Mouse (Mus musculus) embryo, embryonic 11.5 days (tissue): ENCODE measurements at regions not wholly inside any gene's neighbourhood (a gene's known extent, or its start where the extent isn't known, plus 50 kb on each side); places are given as distances from the start of the nearest gene placed in this dataset.

Experiments used
- DNase-seq: peaks from one replicate; pipeline ENCODE4 v3.0.0-alpha.2; 2012; ENCODE audit warnings: low read depth, low spot score

DNA sequence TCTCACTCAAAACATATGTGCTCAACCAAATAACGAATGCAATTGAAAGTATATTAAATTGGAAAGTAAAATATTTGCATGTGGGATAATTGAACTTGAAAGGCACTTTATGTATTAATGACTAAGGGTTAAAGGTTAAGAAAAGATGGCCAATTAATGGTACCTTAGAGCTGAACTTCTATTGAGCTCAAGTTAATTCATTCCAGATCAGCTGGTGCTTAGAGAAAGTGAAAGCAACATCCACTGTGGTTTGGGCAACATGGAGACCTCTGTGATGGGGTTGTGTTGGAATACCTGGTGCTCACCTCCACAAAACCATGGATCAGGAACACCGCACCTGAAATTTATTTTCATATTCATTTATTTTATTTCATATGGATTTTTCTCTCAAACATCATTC is 612.5 kb upstream of the Intu start:
- no peak for DNase-seq

DNA sequence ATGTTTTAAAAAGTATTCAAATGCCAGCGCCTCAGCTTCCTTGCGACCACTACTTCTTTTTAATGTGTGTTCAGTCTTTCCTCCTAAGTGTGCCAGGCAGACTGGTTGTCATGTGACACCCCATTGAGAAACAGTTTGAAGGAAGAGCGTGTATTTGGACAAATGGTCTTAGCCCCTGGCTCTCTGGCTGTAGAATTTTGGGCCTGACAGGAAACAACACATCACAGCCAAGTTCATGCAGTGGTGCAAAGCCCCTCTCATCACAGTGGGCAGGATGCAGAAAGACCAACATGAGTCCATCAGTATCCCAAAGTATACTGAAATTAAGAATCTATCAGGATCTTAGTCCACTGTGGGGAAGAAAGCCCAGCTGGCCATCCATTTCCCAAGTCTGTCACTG is 605.6 kb upstream of the Intu start:
- no peak for DNase-seq

DNA sequence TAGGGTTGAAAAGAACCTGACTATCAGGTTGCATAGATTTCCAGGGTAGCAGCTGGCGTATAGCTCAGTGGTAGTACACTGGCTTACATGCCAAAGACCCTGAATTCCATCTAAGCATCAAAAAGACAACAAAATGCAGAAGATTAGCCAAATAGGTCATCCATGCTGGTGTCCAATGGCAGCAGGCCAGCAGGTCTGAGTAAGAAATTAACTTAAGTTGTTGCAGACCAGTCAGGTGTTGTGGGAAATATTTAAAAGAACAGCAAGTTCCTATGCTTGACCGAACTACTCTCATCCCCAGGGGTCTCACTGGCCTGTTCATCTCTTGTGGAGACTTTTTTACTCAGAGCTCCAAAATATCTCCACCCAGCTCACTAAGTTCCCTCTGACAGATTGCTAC is 602.7 kb upstream of the Intu start:
- DNase-seq: no peak

DNA sequence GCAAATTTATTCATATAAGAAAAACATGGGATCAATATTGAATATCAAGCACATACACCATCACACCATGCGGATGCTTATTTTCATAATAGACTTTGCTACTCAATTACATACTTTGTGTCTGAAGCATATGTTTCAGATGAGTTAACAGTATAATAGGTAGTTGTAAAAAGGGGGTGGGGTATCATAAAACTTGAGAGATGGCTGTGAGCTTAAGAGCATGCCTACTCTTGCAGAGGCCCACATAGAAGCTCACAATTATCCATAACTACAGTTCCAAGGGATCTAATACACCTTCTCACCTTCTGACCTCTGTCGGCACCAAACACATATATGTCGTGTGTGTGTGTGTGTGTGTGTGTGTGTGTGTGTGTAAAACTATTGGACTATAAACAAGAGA is 597.7 kb upstream of the Intu start:
- DNase-seq: no peak

DNA sequence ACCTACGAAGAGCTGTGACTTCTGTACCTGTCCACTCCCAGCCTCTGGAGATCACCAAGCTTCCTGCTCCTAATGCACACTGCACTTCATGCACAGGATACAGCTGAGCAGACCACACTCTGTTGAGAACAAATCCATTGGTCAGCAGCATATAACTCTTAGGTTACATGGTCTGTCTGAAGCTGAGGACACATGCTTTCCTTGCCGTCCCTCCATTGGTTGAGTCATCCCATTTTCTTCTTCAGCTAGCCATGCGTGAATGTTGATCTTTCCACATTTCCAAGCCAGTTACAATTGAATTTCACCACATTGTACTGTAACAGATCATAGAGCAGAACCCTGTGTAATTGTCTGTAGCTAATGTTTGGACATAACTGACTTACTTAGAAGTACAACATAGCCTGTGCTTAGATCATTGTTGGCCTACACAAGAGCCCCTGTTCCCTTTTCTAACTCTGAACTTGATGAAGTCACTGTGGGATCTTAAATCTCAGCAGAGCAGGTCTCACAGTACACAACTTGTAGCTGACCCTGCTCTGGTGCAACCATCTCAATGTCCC is 593.3 kb upstream of the Intu start:
- DNase-seq: no peak

DNA sequence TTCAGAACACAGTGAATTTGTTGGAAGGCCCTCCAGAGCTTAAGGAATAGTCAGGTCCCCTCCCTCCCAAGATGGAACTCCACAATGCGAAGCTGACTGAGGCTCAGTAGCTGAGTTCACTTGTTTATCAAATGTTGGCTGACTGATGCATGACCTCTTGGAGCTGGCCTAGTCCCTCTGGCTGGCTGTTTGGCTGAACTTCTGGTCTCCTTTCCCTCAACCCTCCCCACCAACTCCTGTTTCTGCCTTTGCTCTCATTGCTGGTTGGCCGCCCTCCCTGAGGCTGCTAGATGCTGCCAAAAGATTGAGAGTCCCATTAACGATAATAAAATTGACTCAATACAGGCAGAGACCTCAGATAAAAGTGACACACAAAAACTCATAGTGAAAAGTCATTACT is 586.5 kb upstream of the Intu start:
- no peak for DNase-seq

DNA sequence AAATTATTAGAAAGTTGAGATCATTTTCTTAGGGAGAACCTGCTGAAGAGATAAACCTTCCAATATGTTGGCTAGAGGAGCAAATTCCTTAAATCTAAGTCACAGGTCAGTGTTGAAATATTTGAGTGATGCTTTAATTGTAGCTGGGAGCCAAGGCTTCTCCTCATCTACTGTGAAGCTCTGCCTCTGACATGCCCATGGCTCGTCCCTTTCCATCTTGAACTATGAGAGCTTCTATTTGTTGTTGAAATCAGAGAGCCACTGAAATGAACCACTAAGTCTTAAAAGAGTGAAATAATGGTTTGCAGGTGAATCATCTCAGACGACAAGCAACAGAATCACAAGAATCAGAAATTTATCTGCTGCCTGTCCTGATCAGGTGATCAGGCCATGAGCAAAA is 579.0 kb upstream of the Intu start:
- no peak for DNase-seq

DNA sequence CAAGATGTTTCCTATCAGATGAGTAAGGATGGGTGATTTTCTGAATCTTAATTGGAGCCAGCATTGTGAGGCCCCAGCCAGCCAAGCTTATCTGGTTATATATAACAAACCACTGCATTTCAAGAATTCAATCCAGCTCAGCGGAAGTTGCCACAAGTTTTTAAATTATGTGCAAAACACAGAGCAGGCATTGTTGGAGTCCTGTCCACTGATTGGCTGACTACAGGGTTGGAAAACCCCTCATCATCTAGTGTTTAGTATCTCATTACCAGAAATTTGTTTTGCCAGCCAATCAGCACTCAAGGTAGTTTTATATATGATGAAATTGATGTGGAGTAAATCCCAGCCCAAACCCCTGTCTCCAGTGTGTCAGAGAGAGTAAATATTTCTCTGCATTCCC is 578.5 kb upstream of the Intu start:
- no peak for DNase-seq

DNA sequence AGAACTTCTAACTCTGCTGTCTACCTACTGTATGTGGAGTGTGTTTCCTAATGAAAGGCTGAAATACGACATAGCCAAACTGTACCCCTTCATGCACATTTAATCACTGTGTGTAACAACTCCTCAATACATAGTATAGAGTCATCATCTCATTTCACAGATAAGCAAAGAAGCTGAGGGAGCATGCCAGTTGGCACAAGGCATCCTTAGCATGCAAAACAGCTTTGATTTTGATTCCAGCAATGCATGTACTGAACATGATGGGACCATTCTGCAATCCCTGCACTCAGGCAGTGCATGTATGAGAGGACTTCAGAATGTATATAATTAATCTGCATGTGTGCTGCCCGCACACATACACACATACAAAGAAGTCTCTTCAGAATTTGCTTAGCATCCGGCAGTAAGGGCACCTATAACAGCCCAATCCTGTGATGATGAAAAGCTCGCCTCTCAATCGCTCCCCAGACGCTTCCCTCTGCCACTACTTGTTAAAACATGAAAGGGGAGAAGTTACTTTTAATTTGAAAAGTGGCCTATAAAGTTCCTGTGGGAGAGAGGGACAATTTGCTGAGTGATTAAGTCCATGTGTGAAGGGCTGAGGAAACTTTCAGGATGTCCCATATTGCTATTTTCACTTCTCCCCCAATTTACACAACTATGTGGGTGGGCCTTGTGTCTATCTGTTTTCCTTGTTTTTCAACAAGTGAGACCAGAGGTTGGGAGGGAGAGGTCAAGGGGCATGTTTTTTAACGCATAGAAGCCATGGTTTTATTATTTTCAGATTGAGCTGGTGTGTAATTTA is 569.0 kb upstream of the Intu start:
- DNase-seq: peak; percentile 34

DNA sequence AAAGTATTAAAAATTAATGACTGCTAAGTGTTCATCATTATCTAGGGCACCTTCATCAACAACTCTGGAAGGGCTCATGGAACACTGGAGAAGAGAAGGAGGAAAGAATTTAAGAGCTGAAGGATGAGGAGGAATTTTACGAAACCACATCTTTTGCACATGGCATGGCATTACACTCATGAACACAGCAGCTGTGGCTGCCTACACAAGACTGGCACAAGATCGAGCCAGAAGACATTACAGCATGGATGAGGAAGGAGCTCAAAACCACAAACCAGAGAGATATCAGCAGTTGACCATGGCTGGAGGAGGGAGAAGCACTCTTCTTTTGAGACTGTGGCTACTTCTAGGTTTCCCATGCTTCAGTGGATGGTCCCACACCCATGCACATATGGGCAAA is 565.7 kb upstream of the Intu start:
- no peak for DNase-seq

DNA sequence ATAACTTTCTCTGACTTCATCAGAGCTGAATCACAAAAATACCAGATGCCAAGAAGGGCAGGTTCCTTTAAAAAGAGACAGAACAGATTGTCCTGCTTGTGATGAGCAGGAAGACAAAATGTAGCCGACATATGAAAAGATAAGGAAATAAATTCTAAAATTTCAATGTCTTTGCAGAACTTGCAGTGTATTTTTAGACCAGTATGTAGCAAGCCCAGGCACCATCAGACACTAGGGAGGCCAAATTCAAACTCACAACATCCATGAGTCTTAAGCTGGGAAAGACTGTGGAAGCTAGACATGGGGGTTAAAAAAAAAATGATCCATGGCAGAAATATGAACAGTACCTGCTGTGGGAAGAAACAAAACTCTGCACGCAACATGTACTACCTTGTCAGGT is 564.7 kb upstream of the Intu start:
- no peak for DNase-seq

DNA sequence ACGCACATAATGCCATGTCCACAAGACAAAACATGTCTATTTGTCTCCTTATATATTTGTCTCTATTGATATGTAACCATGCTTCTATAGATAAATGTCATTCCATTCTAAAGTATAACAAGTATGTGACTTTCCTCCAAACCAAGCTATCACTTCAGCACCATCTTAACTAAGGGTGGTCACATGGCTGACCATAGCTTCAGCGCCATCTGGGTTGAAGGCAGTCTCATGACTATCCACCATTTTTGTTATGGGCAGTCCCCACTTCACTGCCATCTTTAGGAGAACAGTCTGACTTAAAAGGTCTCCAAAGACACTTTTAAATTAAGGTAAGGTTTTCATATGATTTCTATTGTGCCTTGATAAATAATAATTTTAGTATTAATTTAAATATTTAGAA is 554.1 kb upstream of the Intu start:
- no peak for DNase-seq

DNA sequence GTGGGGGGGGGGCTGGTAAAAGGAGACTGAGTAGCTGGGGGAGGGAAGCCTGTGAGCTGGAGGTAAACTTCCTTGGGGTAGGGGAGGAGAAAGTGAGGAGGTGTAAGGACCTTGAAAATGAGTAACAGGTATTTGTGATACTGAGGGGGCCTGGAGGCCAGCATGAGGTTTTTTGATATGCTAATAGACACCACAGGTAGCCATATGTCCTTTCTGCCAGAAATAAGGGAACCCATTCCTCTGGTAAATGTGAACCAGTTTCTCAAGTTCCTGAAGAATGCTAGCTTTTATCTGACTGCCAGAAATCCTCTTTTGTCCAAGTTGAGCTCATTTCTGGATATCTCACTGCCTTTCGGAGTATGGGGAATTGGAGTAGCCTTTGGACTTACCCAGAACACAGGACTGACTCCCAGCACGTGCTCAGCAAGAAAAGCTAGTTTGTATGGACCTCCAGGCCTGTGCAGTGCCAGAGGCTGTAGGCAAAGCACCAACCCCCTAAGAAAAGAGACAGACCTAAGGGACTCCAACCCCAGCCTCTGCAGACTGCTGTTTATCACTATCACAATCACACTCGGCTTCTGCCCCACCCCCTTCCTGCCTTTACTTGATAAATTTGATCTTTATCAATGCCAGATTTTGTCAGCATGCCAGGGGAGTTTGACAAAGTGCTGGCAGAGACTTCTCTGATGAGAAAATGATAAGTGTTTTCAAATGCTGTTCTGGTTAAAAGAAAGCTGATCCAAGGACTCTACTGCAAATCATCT is 552.0 kb upstream of the Intu start:
- DNase-seq: no peak

DNA sequence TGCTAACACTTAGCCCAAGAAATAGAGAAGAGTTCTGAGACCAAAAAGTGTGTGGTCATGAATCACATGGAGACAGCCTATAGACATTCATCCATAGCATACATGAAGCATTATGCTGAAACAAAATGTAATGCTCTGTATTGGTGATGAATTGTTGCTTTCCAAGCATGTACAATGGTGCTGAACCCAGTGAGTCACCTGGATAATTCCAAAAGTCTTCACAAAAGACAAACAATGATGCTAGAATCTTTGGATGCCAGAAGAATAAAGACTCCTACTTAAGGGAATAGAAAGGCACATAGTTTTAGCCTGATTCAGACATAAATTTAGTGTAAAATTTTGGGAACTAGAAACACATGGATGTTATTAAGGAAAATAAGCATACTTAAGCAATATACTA is 548.4 kb upstream of the Intu start:
- no peak for DNase-seq

DNA sequence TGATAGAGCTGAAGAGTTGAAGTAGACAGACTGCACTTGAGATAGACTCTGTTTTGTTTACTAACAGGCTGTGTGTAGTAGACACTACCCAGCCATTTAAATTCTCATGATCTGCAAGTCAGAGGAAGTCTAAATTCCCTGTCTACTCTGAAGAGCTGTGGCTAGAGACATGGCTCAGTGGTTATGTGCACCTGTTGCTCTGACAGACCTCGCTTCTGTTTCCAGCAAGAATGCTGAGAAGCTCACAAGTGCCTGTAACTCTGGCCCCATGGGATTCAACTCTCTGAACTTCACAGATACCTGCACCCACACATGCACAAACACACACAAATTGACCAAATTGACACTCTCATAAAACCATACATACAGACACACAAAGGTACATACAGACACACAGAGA is 543.4 kb upstream of the Intu start:
- DNase-seq: no peak

DNA sequence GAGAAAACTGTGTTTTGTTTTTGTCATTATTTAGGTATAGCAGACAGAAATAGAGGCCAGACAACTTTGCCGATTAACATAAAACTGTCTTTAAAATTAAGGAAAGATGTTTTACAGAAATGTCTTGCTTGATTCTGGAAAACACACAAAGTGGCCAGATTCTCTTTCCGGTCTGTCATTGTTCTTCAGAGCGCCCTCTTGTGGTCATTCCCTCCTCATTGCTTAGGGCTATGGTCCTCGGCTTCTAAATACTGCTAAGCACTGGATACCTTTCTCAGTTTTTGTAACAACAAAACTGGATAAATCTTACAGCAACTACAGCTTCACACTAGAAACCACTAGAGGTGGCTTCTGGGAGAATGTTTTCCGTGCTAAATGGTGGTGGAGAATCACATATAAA is 532.5 kb upstream of the Intu start:
- DNase-seq: peak; percentile 32

DNA sequence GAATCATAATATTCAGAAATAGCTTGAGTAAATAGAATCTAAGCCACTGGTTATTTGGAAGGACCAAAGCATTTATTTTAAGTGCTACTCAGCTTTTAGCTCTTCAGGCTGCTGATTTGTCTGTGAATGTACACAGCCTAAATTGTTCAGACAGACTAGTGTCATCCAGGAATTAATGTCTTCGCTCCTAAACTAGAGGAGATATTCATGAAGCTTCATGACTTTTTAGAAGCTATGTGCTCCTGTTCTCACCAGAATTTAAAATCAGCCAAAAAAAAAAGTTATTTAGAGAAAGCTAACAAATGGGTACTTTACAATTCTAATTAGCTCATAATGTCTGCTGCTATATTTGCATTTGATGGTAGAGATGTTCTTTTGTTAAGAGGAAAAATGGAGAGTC is 531.2 kb upstream of the Intu start:
- DNase-seq: no peak

DNA sequence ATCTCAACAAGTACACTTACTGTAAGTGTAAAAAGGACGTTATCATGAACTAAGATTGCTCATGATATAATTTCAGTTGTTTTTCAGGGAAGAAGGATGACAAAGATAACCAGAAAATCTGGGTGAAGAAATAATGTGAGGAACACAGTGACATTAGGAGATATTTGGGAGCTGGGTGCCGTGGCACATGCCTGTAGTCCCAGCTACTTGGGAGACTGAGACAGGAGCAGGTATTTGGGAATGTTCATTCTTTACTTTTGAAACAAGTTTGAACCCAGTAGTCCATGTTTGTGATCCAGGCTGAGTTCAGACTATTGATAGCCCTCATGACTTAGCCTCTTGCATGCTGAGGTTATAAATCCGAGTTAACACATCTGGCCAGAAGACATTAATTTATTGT is 528.2 kb upstream of the Intu start:
- DNase-seq: no peak

DNA sequence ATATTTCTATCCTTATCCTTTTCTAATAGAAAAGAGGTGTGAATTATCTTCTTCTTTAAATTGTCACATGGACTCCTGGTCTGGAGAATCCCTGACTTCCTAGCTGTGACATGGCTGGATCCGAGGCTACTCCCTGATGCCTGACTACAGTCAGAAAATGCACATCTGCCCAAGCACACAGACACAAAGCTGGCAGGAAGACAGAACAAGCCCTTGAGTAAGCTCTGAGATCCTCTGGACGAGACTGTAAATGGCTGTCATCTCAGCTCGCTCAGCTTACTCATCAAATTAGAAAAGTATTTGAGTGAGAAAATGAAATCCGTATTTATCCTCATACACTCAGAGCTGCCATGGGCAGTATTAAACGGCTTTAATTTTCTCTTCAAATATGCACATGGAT is 521.0 kb upstream of the Intu start:
- no peak for DNase-seq

DNA sequence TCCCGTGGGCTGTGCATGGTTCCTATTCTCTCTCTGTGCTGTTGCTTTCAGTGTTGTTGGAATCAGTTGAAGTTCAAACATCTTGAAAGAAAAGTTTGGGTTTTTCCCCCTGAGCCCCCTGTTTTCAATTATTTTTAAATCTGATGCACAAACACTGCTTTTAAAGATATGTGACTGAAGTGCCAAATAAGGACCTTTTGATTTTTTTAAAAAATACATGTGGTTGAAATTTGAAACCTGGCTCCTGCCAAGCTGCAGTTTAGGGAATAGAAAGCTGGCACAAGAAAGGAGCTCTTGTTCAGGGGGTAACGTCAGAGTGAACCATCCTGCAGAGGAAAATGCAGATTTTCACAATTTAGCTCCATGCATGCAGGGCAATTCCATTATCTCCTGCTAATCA is 509.4 kb upstream of the Intu start:
- DNase-seq: peak; percentile 2

DNA sequence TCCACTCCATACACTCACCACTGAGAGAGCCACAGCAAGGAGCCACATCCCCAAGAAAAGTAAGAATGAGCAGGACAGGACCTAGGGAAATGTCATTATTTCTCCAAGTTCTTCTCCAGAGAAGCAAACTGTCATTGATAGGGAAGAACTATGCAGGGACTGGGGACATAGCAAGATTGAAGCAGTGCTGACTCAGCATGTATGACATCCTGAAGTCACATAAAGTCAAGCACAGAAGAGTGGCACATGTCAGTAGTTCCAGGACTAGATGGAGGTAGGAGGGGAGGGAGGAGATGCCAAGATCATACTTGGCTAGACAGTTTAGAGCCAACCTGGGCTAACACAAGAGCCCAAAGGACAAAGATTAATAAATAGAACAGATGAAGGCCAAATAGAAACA is 503.4 kb upstream of the Intu start:
- DNase-seq: no peak

DNA sequence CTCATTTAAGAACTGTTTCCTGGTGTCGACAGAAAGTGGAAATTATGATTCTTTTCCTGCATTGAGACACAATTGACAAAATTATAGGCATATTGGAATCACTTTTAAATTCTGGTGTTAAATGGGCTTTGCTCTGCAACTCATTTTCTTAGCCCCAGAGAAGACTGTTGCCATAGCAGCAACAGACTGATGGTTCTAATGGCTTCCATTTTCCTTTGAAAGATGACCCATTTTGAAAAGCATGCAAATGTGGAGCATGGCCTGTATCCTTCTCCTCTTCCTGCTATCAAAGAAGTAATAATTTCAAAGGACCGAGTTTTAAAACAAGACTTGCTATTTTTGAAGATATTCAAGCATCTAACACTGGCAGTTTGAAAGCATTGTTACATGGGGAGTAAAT is 494.9 kb upstream of the Intu start:
- DNase-seq: no peak

DNA sequence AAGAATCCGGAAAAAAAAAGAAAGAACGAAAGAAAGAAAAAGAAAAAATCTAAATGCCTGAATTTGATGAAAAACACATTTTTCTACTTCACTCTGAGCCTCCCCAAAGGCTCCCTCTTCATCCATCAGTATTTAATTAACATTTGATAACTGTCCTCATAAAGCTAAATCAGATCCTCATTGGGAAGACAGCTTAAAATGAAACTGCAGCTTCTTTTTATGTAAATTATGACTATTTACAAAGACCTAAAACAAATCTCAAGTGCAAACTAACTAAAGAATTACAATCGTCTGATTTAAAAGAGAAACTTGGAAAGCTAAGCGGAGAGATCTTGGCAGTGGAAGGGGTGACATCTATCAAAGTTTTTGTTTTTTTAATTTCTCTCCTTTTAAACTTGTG is 481.4 kb upstream of the Intu start:
- no peak for DNase-seq
